Mouse (Mus musculus): ENCODE results near the gene Pef1. TPM values are rescaled to one million over a fixed set of nuclear protein-coding genes. Genes with fewer than 3 reads are reported as not detected.

Gene Pef1
- polyA plus RNA-seq, 1 experiment from 2014 or later: 68.0 TPM

- no peak overlapping the region for H3K9ac ChIP-seq (ENCODE audit: low read length)
- H3K36me3 ChIP-seq (ENCODE audit: control insufficient read depth, insufficient read depth, low read length): peaks cover 6% of the 10 kb centered on the region; the same call in 1 of the 2 replicates
- H3K9me3 ChIP-seq (ENCODE audit: control insufficient read depth, low read length): no peaks in the 10 kb centered on the region
- H3K4me1 ChIP-seq (ENCODE audit: control insufficient read depth in 2 of 2, insufficient read depth in 2 of 2, low read length in 2 of 2): no peaks in the 10 kb centered on the region
- no peak overlapping the region for H3K4me2 ChIP-seq (ENCODE audit: low read length)
- H3K4me3 ChIP-seq (ENCODE audit: control insufficient read depth in 1 of 2, insufficient read depth in 1 of 2, low read depth in 1 of 2, low read length in 2 of 2): no peak overlapping the region
- H3K27ac ChIP-seq (replicated peaks in 1 of 2; ENCODE audit: control insufficient read depth in 1 of 2, insufficient read depth in 1 of 2, low read depth in 2 of 2, low read length in 2 of 2): no peak overlapping the region
- no peak for ATAC-seq (ENCODE audit: insufficient number of reproducible peaks, insufficient read depth, low FRiP score, low read depth)
- WGBS: 60% methylated on average over 7 of the region's 7 CpGs
- 0 out of 2 replicates have a peak, but pooled peaks cover 6% of the 10 kb centered on the region for H3K27me3 ChIP-seq (ENCODE audit: control insufficient read depth, insufficient read depth, low read length)
Measured at GRCm38 (mm10) chr4:130063191-130063590, 39.2 kb upstream of the Pef1 start.

- no peak for ATAC-seq (ENCODE audit: insufficient number of reproducible peaks, insufficient read depth, low FRiP score, low read depth)
- no peak overlapping the region for H3K27ac ChIP-seq (replicated peaks in 1 of 2; ENCODE audit: control insufficient read depth in 1 of 2, insufficient read depth in 1 of 2, low read depth in 2 of 2, low read length in 2 of 2)
- no peaks in the 10 kb centered on the region; the same call in 1 of the 2 replicates for H3K36me3 ChIP-seq (ENCODE audit: control insufficient read depth, insufficient read depth, low read length)
- no peak overlapping the region for H3K4me3 ChIP-seq (ENCODE audit: control insufficient read depth in 1 of 2, insufficient read depth in 1 of 2, low read depth in 1 of 2, low read length in 2 of 2)
- H3K4me1 ChIP-seq (ENCODE audit: control insufficient read depth in 2 of 2, insufficient read depth in 2 of 2, low read length in 2 of 2): no peaks in the 10 kb centered on the region
- H3K27me3 ChIP-seq (ENCODE audit: control insufficient read depth, insufficient read depth, low read length): 0 out of 2 replicates have a peak, but pooled peaks cover 6% of the 10 kb centered on the region
- no peak overlapping the region for H3K9ac ChIP-seq (ENCODE audit: low read length)
- WGBS: 10% methylated on average over 8 of the region's 8 CpGs
- H3K4me2 ChIP-seq (ENCODE audit: low read length): no peak overlapping the region
- no peaks in the 10 kb centered on the region for H3K9me3 ChIP-seq (ENCODE audit: control insufficient read depth, low read length)
Measured at GRCm38 (mm10) chr4:130066816-130067215, 35.5 kb upstream of the Pef1 start.

GRCm38 (mm10) chr4:130070523-130070922 is 31.8 kb upstream of the Pef1 start:
- ATAC-seq (ENCODE audit: insufficient number of reproducible peaks, insufficient read depth, low FRiP score, low read depth): no peak

GRCm38 (mm10) chr4:130071758-130072157 is 30.6 kb upstream of the Pef1 start:
- no peaks in the 10 kb centered on the region for H3K9me3 ChIP-seq (ENCODE audit: control insufficient read depth, low read length)
- no peak overlapping the region for H3K9ac ChIP-seq (ENCODE audit: low read length)
- 70% methylated on average over 2 of the region's 2 CpGs for WGBS
- peaks cover 4% of the 10 kb centered on the region for H3K27me3 ChIP-seq (ENCODE audit: control insufficient read depth, insufficient read depth, low read length)
- no peak overlapping the region for H3K4me3 ChIP-seq (ENCODE audit: control insufficient read depth in 1 of 2, insufficient read depth in 1 of 2, low read depth in 1 of 2, low read length in 2 of 2)
- H3K27ac ChIP-seq (replicated peaks in 1 of 2; ENCODE audit: control insufficient read depth in 1 of 2, insufficient read depth in 1 of 2, low read depth in 2 of 2, low read length in 2 of 2): no peak overlapping the region
- no peak overlapping the region for H3K4me2 ChIP-seq (ENCODE audit: low read length)
- H3K4me1 ChIP-seq (ENCODE audit: control insufficient read depth in 2 of 2, insufficient read depth in 2 of 2, low read length in 2 of 2): no peaks in the 10 kb centered on the region; a peak in 1 of 4 replicates
- ATAC-seq (ENCODE audit: insufficient number of reproducible peaks, insufficient read depth, low FRiP score, low read depth): no peak
- H3K36me3 ChIP-seq (ENCODE audit: control insufficient read depth, insufficient read depth, low read length): no peaks in the 10 kb centered on the region

More at GRCm38 (mm10) chr4:130070523-130070922, 31.8 kb upstream of the Pef1 start:
- Histone ChIP-seq H3K9ac (ENCODE audit: low read length) (no peak overlapping the region), H3K27ac (replicated peaks in 1 of 2; ENCODE audit: control insufficient read depth in 1 of 2, insufficient read depth in 1 of 2, low read depth in 2 of 2, low read length in 2 of 2) (no peak overlapping the region), H3K36me3 (ENCODE audit: control insufficient read depth, insufficient read depth, low read length) (no peaks in the 10 kb centered on the region), H3K27me3 (ENCODE audit: control insufficient read depth, insufficient read depth, low read length) (0 out of 2 replicates have a peak, but pooled peaks cover 6% of the 10 kb centered on the region), H3K4me3 (ENCODE audit: control insufficient read depth in 1 of 2, insufficient read depth in 1 of 2, low read depth in 1 of 2, low read length in 2 of 2) (no peak overlapping the region), H3K4me1 (ENCODE audit: control insufficient read depth in 2 of 2, insufficient read depth in 2 of 2, low read length in 2 of 2) (no peaks in the 10 kb centered on the region; a peak in 1 of 4 replicates), H3K4me2 (ENCODE audit: low read length) (no peak overlapping the region), H3K9me3 (ENCODE audit: control insufficient read depth, low read length) (no peaks in the 10 kb centered on the region)
- WGBS: 54% methylated on average over 3 of the region's 3 CpGs

GRCm38 (mm10) chr4:130073367-130073766 is 29.0 kb upstream of the Pef1 start:
- no peak for ATAC-seq (ENCODE audit: insufficient number of reproducible peaks, insufficient read depth, low FRiP score, low read depth)
- Histone ChIP-seq H3K9me3 (ENCODE audit: control insufficient read depth, low read length) (no peaks in the 10 kb centered on the region), H3K4me1 (ENCODE audit: control insufficient read depth in 2 of 2, insufficient read depth in 2 of 2, low read length in 2 of 2) (no peaks in the 10 kb centered on the region; a peak in 1 of 4 replicates), H3K36me3 (ENCODE audit: control insufficient read depth, insufficient read depth, low read length) (no peaks in the 10 kb centered on the region), H3K9ac (ENCODE audit: low read length) (no peak overlapping the region), H3K4me3 (ENCODE audit: control insufficient read depth in 1 of 2, insufficient read depth in 1 of 2, low read depth in 1 of 2, low read length in 2 of 2) (no peak overlapping the region), H3K27me3 (ENCODE audit: control insufficient read depth, insufficient read depth, low read length) (peaks cover 17% of the 10 kb centered on the region), H3K4me2 (ENCODE audit: low read length) (no peak overlapping the region), H3K27ac (replicated peaks in 1 of 2; ENCODE audit: control insufficient read depth in 1 of 2, insufficient read depth in 1 of 2, low read depth in 2 of 2, low read length in 2 of 2) (no peak overlapping the region)
- 76% methylated on average over 4 of the region's 4 CpGs for WGBS

GRCm38 (mm10) chr4:130074761-130075515 is 27.4 kb upstream of the Pef1 start:
- Histone ChIP-seq H3K27ac (replicated peaks in 1 of 2; ENCODE audit: control insufficient read depth in 1 of 2, insufficient read depth in 1 of 2, low read depth in 2 of 2, low read length in 2 of 2) (no peak overlapping the region), H3K36me3 (ENCODE audit: control insufficient read depth, insufficient read depth, low read length) (no peaks in the 10 kb centered on the region), H3K4me3 (ENCODE audit: control insufficient read depth in 1 of 2, insufficient read depth in 1 of 2, low read depth in 1 of 2, low read length in 2 of 2) (no peak overlapping the region), H3K4me2 (ENCODE audit: low read length) (no peak overlapping the region), H3K27me3 (ENCODE audit: control insufficient read depth, insufficient read depth, low read length) (peaks cover 26% of the 10 kb centered on the region), H3K4me1 (ENCODE audit: control insufficient read depth in 2 of 2, insufficient read depth in 2 of 2, low read length in 2 of 2) (no peaks in the 10 kb centered on the region; a peak in 1 of 4 replicates), H3K9ac (ENCODE audit: low read length) (no peak overlapping the region), H3K9me3 (ENCODE audit: control insufficient read depth, low read length) (no peaks in the 10 kb centered on the region)
- ATAC-seq (ENCODE audit: insufficient number of reproducible peaks, insufficient read depth, low FRiP score, low read depth): 0 out of 2 replicates have a peak, but pooled peaks have one; percentile 35
- 58% methylated on average over 17 of the region's 17 CpGs for WGBS

GRCm38 (mm10) chr4:130076856-130077255 is 25.5 kb upstream of the Pef1 start:
- WGBS: 48% methylated on average over 8 of the region's 8 CpGs
- Histone ChIP-seq H3K27me3 (ENCODE audit: control insufficient read depth, insufficient read depth, low read length) (peaks cover 26% of the 10 kb centered on the region), H3K27ac (replicated peaks in 1 of 2; ENCODE audit: control insufficient read depth in 1 of 2, insufficient read depth in 1 of 2, low read depth in 2 of 2, low read length in 2 of 2) (no peak overlapping the region), H3K9me3 (ENCODE audit: control insufficient read depth, low read length) (no peaks in the 10 kb centered on the region), H3K9ac (ENCODE audit: low read length) (no peak overlapping the region), H3K4me2 (ENCODE audit: low read length) (no peak overlapping the region), H3K4me1 (ENCODE audit: control insufficient read depth in 2 of 2, insufficient read depth in 2 of 2, low read length in 2 of 2) (peaks cover 9 to 10% of the 10 kb centered on the region in 2 experiments), H3K4me3 (ENCODE audit: control insufficient read depth in 1 of 2, insufficient read depth in 1 of 2, low read depth in 1 of 2, low read length in 2 of 2) (no peak overlapping the region), H3K36me3 (ENCODE audit: control insufficient read depth, insufficient read depth, low read length) (no peaks in the 10 kb centered on the region)
- no peak for ATAC-seq (ENCODE audit: insufficient number of reproducible peaks, insufficient read depth, low FRiP score, low read depth)
